Mouse (Mus musculus) left cerebral cortex, postnatal 25 days (tissue): ENCODE measurements around the gene H1f0. TPM values are rescaled to one million over a fixed set of nuclear protein-coding genes. Genes with fewer than 3 reads are reported as not detected.
"Not testable (repeated sequence)": the region's sequence is repeated elsewhere in the genome, so short reads cannot be mapped to it uniquely, and the experiment has no call there.

Experiments used
- DNase-seq, 2 experiments: peaks; one replicate each; pipeline ENCODE4 v3.0.0; 2022; ENCODE audit warnings: low spot score in 2 of 2, mixed read lengths in 1 of 2
- intact Hi-C: fragments of 180-260 bp; cut with DNase I; formaldehyde crosslinking; loops from one replicate; pipeline ENCODE4 v1.15.1; 2025
- total RNA-seq, 2 experiments: library from RNA; stranded (reverse); gene quantifications; 2 replicates each; pipeline ENCODE4 v1.2.3; 2021

H1f0 gene
- total RNA-seq, 2 experiments from 2014 or later, result 91.8 to 96.6 TPM

DNA sequence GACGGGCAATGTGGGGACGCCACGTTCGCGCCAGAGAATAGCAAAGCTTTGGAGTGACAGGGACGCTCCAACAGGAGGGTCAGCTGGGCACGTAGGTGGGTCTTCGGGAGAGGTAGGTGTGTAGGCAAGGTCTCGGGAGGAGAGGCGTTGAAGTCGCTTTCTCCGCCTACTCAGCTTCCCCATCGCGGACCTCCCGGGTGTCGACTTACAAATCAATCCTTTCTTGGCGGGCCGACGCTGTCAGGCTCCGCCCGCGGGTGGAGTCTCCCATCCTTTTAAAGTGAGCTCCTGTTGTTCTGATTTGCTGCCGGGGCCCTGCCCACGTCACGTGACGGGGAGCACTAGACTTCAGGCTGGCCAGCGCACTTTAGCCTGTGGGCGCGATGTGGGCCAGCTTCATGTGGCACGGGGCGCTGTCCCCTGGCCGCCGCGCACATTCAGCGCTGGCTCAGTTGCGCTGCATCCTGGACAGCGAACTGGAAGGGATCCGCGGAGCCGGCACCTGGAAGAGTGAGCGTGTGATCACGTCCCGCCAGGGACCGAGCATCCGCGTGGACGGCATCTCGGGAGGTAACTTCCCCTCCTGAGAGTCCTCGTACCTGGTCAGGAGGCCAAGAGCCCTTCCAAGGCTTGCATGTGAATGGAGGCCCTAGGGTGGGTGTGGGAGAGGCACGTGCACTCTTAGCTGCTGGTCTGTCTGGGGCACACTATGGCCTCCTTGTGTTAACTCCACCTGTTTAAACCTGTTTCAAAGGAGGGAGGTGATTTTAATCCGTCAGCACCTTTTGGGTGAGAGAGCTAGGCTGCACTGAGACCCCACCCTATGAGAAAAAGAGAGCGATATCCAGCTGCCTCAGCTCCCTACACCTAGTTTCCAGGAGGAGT lies 2.5 kb downstream of the H1f0 start:
- DNase-seq, result peak; percentile 84 to 94
- intact Hi-C loops, result no loop called here

DNA sequence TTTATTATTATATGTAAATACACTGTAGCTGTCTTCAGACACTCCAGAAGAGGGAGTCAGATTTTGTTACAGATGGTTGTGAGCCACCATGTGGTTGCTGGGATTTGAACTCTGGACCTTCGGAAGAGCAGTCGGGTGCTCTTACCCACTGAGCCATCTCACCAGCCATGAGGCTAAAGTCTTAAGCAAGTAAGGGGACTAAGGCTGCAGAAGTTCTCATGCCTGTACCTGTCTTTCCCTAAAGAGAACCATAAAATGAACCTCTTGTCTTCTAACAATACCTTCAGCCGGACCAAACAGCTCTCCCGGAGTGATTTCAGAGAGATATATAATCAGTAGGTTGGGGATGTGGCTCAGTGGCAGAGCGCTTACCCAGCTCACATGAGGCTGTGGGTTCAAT lies 3.7 kb downstream of the H1f0 start:
- DNase-seq, intact Hi-C loops: not testable (repeated sequence)

DNA sequence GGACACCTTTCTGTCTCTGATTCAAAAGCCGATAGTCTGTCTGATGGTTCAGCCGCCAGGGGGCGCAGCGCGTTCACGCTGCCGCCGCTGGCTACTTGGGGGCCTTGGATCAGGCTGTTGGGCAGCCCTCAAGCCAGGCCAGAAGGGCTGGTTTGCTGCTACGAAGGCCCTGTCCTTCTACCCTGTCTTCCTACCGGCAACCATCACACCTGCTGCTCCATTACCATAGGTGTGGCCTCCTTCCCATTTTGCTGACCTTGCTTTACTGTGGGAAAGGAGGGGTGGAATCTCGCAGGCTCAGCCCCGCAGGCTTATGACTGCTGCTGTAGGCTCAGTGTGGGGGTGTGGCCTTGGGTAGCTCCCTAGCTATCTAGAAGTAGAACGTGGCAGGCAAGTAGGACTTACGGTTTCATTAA lies 9.7 kb downstream of the H1f0 start:
- peak; percentile 63 to 71 for DNase-seq
- intact Hi-C loops, result loop anchor here (2.0 kb wide), 1 partner anchor 33 kb away; no protein-coding TSS in a partner anchor

DNA sequence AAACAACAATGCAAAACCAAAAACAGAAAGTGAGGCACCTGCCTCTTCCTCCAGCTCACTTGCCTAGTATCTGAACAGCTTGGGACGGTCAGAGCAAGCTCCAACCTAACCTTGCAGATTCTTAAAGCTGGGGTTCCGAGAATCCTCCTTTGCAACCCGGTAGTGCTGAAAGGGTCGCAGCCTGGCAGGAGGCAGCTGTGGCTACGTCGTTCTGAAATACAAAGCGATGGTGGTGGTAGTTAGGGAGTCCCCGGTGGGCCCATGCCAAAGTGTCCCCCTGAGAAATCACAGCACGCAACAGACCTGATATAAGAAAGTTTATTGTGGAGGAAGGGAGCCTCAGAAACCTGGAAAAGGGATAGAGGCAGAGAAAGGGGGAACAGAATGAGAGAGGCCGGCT lies 10.1 kb downstream of the H1f0 start:
- intact Hi-C loops, result no loop called here

DNA sequence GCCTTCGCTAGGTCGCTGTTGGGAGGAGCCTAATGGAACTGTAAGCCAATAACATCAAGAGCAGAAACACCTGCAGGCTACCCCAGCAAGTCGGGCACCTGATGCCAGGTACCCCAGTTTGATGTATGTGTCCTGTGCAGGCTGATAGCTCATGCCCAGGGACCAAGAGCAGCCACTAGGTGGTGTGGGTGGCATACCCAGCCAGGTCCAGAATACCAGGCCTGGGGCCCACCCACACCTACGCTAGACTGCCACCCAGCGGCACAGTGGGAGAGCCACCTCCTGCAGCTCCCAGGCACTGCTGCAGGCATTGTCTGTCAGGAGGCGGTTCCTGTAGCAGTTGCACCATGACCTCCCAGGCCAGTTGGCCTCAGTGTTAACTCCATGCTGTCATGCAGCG lies 10.6 kb downstream of the H1f0 start:
- DNase-seq, result peak; percentile 47 to 50
- intact Hi-C loops, result no loop called here

More for the DNA sequence above, 10.1 kb downstream of the H1f0 start:
- no peak for DNase-seq

DNA sequence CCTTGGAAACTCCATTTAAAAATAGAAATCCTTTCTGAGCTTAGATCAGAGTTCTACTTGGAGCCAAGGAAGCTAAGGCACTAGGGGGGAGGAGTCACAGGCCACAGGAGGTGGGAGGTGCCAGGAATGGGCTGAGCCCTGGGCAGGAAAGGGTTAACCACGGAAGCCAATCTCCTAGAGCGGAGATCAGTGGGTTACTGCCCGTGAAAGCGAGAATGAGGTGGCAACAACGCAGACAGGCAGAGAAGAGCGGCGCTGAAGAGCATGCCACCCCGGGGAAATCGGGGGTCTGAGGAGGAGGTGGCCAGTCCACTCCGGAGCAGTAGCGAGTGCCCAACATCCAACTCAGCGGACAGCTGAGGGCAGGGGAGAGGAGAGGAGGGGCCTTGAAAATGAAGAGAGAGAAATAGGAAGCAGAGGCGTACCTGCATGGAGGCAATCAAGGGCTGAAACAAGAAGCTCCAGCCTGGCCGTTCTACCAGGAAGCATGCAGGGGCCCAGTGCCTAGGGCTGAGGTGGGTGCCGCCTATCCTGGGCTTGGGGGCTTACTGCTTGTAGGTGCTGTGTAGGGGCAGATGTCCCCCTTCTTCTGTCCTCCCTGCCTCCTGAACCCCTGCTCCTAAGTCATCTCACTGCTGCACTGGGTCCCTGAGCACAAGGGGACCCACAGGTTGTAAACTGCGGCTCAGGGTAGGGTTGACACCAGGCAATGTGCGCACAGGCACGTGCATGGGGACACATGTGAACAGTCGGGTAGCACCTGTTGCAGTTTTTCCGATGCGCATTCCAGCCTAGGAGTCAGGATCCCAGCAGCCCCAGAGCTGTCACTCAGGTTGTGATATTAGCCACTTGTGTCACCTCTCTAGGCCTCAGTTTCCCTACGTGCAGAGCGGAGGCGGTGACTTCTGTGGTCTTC lies 12.5 kb downstream of the H1f0 start:
- no peak for DNase-seq
- intact Hi-C loops, result no loop called here

DNA sequence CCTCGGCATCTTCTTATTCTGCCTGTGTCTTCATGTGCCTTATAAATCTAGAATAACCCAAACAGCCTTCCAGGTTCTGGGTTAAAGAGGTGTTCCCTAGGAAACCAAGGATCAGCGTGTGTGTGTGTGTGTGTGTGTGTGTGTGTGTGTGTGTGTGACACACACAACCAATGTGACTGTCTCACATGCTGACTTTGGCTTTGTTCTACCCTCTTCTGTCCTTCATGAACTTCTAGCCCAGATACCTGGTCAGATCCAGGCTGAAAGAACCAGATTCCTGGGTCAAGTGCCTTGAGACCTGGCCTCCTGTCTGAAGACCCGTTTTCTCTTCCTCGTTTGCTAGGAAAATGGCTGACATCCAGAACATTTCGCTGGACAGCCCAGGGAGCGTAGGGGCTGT lies 13.3 kb downstream of the H1f0 start, which contains the start of gene Galr3:
Galr3 (plus strand) TSS at position 301 of the 400 bp plus-strand sequence.
- no peak for DNase-seq
- intact Hi-C loops, result no loop called here

DNA sequence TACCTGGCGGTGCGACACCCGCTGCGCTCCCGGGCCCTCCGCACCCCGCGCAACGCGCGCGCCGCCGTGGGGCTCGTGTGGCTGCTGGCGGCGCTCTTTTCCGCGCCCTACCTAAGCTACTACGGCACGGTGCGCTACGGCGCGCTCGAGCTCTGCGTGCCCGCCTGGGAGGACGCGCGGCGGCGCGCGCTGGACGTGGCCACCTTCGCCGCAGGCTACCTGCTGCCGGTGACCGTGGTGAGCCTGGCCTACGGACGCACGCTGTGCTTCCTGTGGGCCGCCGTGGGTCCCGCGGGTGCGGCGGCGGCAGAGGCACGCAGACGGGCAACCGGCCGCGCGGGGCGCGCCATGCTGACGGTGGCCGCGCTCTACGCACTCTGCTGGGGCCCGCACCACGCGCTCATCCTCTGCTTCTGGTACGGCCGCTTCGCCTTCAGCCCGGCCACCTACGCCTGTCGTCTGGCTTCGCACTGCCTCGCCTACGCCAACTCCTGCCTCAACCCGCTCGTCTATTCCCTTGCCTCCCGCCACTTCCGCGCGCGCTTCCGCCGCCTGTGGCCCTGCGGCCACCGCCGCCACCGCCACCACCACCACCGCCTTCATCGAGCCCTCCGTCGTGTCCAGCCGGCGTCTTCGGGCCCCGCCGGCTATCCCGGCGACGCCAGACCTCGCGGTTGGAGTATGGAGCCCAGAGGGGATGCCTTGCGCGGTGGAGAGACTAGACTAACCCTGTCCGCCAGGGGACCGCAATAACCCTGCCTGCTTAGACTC lies 14.7 kb downstream of the H1f0 start:
- intact Hi-C loops, result no loop called here
- peak; percentile 66 to 68 for DNase-seq

DNA sequence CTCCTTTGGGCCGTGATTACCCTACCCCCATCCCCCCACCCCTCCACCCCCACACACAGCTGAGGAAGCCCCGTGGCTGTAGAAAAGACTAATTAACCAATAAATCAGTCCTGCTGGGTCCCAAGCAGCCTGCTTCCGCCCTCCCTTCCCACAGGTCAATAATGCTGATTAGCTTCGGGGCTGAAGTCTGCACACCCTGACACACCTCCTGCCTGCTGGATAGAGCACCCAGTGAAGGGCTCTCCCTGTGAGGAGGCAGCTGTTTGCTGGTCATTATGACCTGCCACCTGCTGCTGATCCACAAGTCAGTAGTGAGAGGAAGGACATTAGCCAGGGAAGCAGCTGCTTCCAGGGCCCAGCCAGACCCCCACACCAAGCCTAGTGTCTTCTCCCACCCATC lies 16.6 kb downstream of the H1f0 start:
- no peak for DNase-seq
- intact Hi-C loops, result no loop called here

DNA sequence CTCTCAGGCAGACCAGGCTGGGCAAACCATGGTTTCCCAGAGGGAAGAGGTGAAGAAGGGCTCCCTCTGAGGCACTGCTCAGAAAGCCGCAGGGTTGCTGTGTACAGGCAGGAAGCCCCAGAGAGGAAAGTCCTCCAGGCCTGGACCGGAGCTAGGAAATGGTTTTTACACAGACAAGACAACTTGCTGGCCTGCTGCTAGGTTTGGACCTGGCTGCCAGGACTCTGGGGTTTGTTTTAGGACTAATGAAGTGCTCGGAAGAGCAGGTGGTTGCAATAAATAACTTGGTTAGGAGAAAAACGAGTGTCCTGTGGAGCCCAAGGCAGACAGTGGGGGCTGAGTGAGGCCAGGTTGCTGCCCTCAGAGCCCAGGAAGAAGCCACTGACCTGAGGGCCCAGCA lies 19.9 kb downstream of the H1f0 start:
- no peak for DNase-seq
- intact Hi-C loops, result no loop called here

DNA sequence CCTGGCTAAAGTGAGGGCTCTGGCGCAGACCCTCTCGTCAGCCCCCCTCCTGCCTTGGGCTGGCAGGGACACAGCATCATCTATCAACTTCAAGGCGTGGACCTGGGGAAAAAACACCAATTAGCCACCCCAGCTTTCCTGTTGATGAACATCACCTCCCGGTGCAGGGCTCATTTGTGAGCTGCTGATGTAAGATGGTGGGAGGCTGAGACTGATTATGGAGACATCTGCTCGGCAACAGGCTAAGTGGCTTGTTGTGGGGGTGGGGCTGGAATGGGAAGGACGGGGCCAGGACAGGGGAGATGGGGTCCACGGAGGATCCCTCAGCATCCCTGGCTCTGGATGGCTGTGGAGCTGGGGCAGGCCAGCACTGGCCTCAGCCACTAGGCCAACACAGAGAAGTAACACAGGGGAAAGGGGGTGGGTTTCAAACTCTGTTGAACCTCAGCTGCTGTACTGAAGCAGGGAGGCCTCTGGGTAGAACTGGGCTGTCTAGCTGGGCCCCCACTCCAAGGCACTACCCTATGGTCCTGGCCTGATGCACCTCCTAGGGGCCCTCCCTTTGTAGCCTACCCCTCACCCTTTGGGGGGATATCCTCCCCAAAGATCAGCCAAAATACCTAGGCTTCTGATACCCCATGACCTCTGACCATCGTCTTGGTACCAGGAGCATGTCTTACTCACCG lies 22.1 kb downstream of the H1f0 start:
- peak in 1 of 2 experiments; percentile 50 for DNase-seq
- intact Hi-C loops, result no loop called here

DNA sequence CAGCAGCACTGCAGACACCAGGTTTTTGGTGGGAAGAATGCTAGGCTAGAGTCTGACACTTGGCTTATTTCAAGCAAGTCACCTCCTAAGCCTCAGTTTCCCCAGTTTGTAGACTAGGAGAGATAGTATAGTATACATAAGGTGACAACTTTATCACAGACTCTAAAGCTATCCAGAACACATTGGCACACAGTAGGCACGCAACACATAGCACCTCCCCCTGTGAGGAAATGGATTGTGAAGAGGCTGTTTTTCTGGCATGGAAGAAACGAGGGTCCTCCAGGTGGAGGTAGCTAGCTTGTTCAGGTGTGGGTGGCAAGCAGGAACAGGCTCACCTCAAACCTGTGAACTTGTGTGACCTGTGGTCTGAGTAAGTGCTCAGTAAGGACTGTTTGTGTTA lies 22.7 kb downstream of the H1f0 start:
- intact Hi-C loops, result no loop called here
- DNase-seq, result no peak

DNA sequence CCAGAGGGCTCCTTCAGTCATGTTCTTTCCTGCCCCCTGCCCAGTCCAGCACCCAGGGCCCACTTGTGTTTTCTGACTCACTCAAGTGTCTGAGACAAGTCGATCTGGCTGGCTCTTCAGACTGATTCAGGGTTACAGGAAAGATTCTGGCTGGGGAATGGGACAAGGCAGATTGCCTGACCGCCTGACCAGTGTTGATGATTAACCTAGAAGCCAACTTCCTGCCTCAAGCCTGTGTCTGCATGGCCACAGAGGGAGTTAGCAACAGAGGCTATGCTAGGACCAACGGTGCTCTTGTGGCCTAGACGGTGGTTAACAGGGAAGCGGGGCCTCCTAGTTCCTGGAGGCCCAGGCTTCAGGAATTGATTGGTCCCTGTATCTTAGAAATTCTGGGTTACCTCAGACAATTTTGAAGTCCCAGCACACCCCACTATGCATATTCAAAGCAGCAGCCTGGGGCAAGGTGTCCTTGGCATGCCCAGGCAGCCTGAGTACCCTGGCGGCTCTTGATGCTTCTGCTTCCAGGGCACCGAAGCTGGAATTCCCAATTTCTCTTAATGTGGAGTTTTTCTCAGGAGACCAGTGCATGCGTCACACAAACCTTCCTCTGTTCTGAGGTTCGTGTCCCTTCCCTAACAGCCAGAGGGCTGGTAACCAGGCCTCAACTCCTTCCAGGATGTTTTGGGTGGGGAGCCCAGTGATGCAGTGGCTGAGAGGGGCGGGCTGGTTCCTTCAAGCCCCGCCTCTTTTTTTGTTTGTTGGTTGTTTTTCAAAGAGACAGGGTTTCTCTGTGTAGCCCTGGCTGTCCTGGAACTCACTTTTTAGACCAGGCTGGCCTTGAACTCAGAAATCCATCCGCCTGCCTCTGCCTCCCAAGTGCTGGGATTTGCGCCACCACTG lies 23.5 kb downstream of the H1f0 start:
- DNase-seq, result no peak
- intact Hi-C loops, result no loop called here

DNA sequence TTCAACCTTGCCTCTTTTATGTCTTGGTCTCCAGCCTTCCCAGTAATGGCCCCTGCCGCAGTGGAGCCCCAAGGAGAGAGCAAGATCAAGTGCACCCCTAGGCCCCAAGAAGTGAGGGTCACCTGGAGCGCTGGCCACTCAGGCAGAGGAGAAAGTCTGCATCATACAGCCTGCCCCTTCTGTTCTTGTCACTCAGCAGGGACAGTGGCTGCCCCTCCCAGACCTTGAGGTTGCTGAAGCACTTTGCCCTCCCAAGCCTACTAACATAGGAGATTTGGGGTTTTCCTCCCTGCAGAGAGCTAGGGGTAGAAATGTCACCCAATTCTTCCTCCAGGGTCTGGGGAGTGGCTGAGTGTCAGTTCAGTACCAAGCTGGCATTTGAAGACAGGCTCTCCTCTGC lies 24.1 kb downstream of the H1f0 start:
- DNase-seq, result no peak
- intact Hi-C loops, result no loop called here

DNA sequence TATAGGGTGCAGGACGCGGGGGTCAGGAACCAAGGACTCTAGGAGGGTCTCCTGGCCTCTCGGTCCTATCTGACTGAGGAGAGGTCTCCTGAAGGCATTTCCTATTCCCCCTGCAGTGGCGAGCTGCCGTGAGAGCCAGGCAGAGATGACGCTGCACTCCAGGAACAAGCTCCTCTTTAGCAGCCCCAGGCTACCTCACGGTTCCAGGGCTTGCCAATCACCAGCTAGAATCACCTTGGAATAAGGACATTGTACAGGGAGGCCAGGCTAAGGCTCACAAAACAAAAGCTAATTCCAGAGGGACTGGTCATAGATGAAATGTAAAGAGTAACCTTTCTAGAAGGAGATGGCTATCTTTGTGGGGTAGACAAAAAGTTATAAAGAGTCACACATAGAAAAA lies 28.4 kb downstream of the H1f0 start:
- intact Hi-C loops, result no loop called here
- no peak for DNase-seq

DNA sequence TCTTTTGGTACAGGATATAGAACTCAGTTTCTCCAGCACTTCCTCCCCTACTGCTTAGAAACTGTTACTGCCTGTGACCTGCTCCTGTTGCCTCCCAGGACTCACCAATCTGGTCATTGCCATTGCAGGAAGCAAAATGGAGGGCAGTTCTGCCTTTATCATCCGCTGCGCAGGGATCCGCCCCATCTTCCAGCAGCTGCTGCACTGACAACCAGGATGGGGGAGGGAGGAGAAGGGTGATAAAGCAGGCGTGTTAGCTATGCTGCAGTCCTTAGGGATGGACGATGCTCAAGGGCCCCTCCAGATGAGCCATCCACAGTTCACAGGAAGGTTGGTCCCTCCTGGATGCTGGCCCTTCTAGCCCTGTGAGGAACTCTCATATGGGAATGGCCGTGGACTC lies 29.6 kb downstream of the H1f0 start:
- intact Hi-C loops, result no loop called here
- no peak for DNase-seq

DNA sequence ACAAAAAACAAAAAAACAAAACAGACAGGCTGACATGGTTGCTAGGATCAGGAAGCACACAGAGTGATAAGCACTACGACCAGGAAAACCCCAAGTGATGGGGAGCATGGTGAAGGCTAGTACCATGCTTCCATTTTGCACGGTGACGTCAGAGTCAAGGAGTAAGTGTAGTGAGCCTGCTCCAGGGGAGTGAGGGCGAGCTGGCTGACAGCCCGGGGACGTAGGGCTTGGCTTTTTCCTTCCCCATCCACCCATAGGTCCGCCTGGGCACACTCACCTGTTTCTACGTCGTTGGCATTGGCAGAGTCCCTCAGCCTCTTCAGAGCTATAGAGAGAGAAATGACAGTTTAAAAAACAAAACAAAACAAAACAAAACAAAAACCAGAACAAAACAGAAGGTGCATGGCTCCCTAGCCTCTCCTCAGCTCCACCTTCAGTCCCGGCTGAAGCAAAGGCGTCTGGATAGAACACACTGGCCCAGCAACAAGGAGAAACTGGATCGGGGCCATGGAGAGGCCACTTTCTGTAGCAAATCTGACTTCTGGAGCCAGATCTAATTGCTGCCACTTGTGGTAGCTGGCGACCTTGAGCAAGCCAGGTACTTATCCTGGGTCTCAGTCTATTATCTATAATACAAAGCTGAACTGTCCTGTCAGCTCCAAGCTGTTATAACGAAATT lies 32.8 kb downstream of the H1f0 start:
- intact Hi-C loops, result no loop called here

More for the DNA sequence above, 32.8 kb downstream of the H1f0 start:
- no peak for DNase-seq
